Mouse (Mus musculus) embryonic fibroblast, embryonic 13.5 days (primary cell): ENCODE data around the gene Gimap7.

Experiments used
- CTCF ChIP-seq: IDR thresholded peaks from 2 replicates; pipeline ENCODE4 v1.5.1; 2011; ENCODE audit warnings: mild to moderate bottlenecking, control low read depth, low read length, moderate library complexity, borderline replicate concordance; ENCODE audit not compliant: insufficient read depth
- POLR2A ChIP-seq: IDR thresholded peaks from 2 replicates; pipeline ENCODE4 v1.6.1; 2011; ENCODE audit warnings: low read depth, mild to moderate bottlenecking, control low read depth, low read length, moderate library complexity

DNA sequence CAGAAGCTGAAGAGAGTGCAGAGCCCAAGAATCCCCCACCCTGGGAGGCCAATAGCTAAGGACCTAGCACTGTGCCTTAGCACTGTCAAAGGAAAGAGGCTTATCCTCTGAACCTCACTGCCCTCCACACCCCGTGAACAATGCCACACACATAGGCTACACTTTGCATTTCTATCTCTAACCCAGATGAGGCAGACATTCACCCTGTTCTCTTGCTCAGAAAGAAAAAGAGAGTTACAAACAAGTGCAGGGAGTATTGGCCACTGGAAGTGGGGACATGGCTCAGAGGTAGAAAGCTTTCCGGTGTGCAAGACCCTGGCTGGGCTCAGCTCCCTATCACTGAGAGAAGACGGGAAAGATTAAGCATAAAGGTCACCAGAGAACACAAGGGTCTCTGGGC is 12.3 kb upstream of the Gimap7 start:
- no peak for TF ChIP-seq CTCF
- TF ChIP-seq POLR2A: no peak
